In genomic region chr12:51347988-51348697, GRCm38 (mm10) we compare ENCODE assay signal across 8 mouse cellular contexts. TPM values are rescaled to one million over a fixed set of nuclear protein-coding genes. Genes with fewer than 3 reads are reported as not detected.
DNase-seq lines count a peak whose midpoint lies in the region; ATAC-seq and TF ChIP-seq lines count a peak whose summit lies in the region.

G2e3 (plus strand) TSS chr12:51348061.

- under 1% methylated on average over 70 of the region's 70 CpGs for WGBS in kidney, embryonic 14.5 days
- WGBS in limb, embryonic 15.5 days: under 1% methylated on average over 70 of the region's 70 CpGs

- no peak for TF ChIP-seq CTCF in bone marrow macrophage, adult 2 months (IDR thresholded peaks at IDR 0.05; ENCODE audit: low read depth, low read length)
- no peak for TF ChIP-seq CTCF in embryonic fibroblast, embryonic 13.5 days (IDR thresholded peaks at IDR 0.05; ENCODE audit: borderline replicate concordance, insufficient read depth, low read length)

- H3K9ac ChIP-seq in kidney, embryonic 14.5 days (ENCODE audit: low read depth, low read length): peak within 1 kb of the TSS; percentile 82
- H3K9ac ChIP-seq in limb, embryonic 15.5 days: peak within 1 kb of the TSS; percentile 68

- peak; percentile 98 for ATAC-seq in kidney, embryonic 14.5 days (ENCODE audit: low FRiP score, low TSS enrichment)
- peak; percentile 96 for ATAC-seq in limb, embryonic 15.5 days (ENCODE audit: insufficient number of reproducible peaks, low FRiP score, low TSS enrichment, low read depth)

- H3K36me3 ChIP-seq in kidney, embryonic 14.5 days (ENCODE audit: control insufficient read depth, insufficient read depth, low read length): peaks cover 10% of the 10 kb centered on the region
- H3K36me3 ChIP-seq in limb, embryonic 15.5 days: peaks cover 13% of the 10 kb centered on the region

- H3K27me3 ChIP-seq in kidney, embryonic 14.5 days (ENCODE audit: control insufficient read depth, insufficient read depth, low read length): no peaks in the 10 kb centered on the region
- H3K27me3 ChIP-seq in limb, embryonic 15.5 days: no peaks in the 10 kb centered on the region

- peak within 1 kb of the TSS; percentile 44 for H3K4me2 ChIP-seq in kidney, embryonic 14.5 days (replicated peaks; ENCODE audit: low read depth, low read length)
- peak within 1 kb of the TSS; percentile 54 for H3K4me2 ChIP-seq in limb, embryonic 15.5 days

- H3K27ac ChIP-seq in bone marrow macrophage, adult 2 months (ENCODE audit: insufficient read depth, low read depth, low read length): peak within 1 kb of the TSS; percentile 73
- peak within 1 kb of the TSS; percentile 81 for H3K27ac ChIP-seq in embryonic fibroblast, embryonic 13.5 days (ENCODE audit: insufficient read depth, low read length)
- peak within 1 kb of the TSS; percentile 93 for H3K27ac ChIP-seq in kidney, embryonic 14.5 days (ENCODE audit: low read depth, low read length)
- peak within 1 kb of the TSS; percentile 92 for H3K27ac ChIP-seq in limb, embryonic 15.5 days

- TF ChIP-seq POLR2A in bone marrow macrophage, adult 2 months (IDR thresholded peaks at IDR 0.05; ENCODE audit: borderline replicate concordance, low read depth, low read length): no peak
- peak; percentile 72 for TF ChIP-seq POLR2A in embryonic fibroblast, embryonic 13.5 days (IDR thresholded peaks at IDR 0.05; ENCODE audit: low read depth, low read length)

- H3K4me1 ChIP-seq in bone marrow macrophage, adult 2 months (ENCODE audit: control insufficient read depth, insufficient read depth, low read length): no peaks in the 10 kb centered on the region; the same call in none of the 2 replicates
- H3K4me1 ChIP-seq in embryonic fibroblast, embryonic 13.5 days (ENCODE audit: control insufficient read depth, insufficient read depth, low read length): no peaks in the 10 kb centered on the region
- H3K4me1 ChIP-seq in kidney, embryonic 14.5 days (ENCODE audit: control insufficient read depth, insufficient read depth, low read length): peaks cover 8% of the 10 kb centered on the region
- H3K4me1 ChIP-seq in limb, embryonic 15.5 days: peaks cover 5% of the 10 kb centered on the region; the same call in 1 of the 2 replicates

- peak within 1 kb of the TSS; percentile 88 for H3K4me3 ChIP-seq in bone marrow macrophage, adult 2 months (ENCODE audit: insufficient read depth, low read length)
- H3K4me3 ChIP-seq in embryonic fibroblast, embryonic 13.5 days (ENCODE audit: insufficient read depth, low read length): peak within 1 kb of the TSS; percentile 80
- H3K4me3 ChIP-seq in kidney, embryonic 14.5 days (ENCODE audit: low read length): peak within 1 kb of the TSS; percentile 61
- H3K4me3 ChIP-seq in limb, embryonic 15.5 days: peak within 1 kb of the TSS; percentile 73

- peak; percentile 95 for DNase-seq in A20 (ENCODE audit: low read depth, low spot score)
- DNase-seq in heart, adult 9 months (ENCODE audit: low spot score in 2 of 2): peak; percentile 89 to 91
- DNase-seq in monocyte, adult 2 months (ENCODE audit: low read depth in 1 of 2, low spot score in 2 of 2): peak; percentile 43 to 60
- DNase-seq in spleen, postnatal 36 days (ENCODE audit: low spot score in 2 of 2): peak; percentile 85 to 86

- H3K9me3 ChIP-seq in kidney, embryonic 14.5 days (ENCODE audit: control insufficient read depth, low read length): no peaks in the 10 kb centered on the region
- no peaks in the 10 kb centered on the region for H3K9me3 ChIP-seq in limb, embryonic 15.5 days

RNA-seq across cellular contexts. Expression of gene G2e3, which starts in this region (rescaled TPM):
- 15.6 and 15.9 TPM in 2 replicates for polyA plus RNA-seq in bone marrow macrophage, adult 2 months (2012; ENCODE audit: insufficient read depth, insufficient read length, missing spikeins)
- 18.6 and 27.5 TPM in 2 replicates for polyA plus RNA-seq in embryonic fibroblast, embryonic 13.5 days (2011; ENCODE audit: insufficient read length, low read depth, missing spikeins)
- polyA plus RNA-seq in kidney, embryonic 14.5 days (2014; fragmentation: Nextera tagmentation; extraction: Ambion mirVana): 29.1 and 38.8 TPM in 2 replicates
- 27.9 and 29.1 TPM in 2 replicates for polyA plus RNA-seq in limb, embryonic 15.5 days (2015; fragmentation: Nextera tagmentation; extraction: Ambion mirVana)

Comparison
In these comparisons a context has a peak if more than half of its experiments do, and no peak if none do; other contexts are left out.
1. Peak in every context shown above with its lines: DNase-seq, ATAC-seq, H3K4me3 ChIP-seq and H3K27ac ChIP-seq.